Mouse (Mus musculus) liver, embryonic 13.5 days (tissue): Measurements from ENCODE around the gene Ttc4. TPM values are rescaled to one million over a fixed set of nuclear protein-coding genes. Genes with fewer than 3 reads are reported as not detected.
A peak's percentile ranks its signal among the peaks of the same experiment; 100 is the strongest.

ENCODE experiments used
- ATAC-seq: fragments of 200-750 bp; cut with Nextera tagmentation; 2 replicates; pipeline ENCODE4 v1.8.0; 2017; ENCODE audit warnings: low read depth, mild to moderate bottlenecking, moderate number of reproducible peaks, moderate library complexity
- DNase-seq: peaks from one replicate; pipeline ENCODE4 v3.0.0; 2022
- H3K27ac ChIP-seq: fragments of 300-500 bp; sonication (generic); 2 replicates; pipeline ENCODE4 v1.5.1; 2015; ENCODE audit warnings: moderate library complexity, mild to moderate bottlenecking, inconsistent platforms
- H3K27me3 ChIP-seq: fragments of 300-500 bp; sonication (generic); 2 replicates; pipeline ENCODE4 v1.6.1; 2015; ENCODE audit warnings: mild to moderate bottlenecking, inconsistent platforms
- H3K36me3 ChIP-seq: fragments of 300-500 bp; sonication (generic); 2 replicates; pipeline ENCODE4 v1.6.1; 2015; ENCODE audit warnings: mild to moderate bottlenecking, inconsistent platforms
- H3K4me1 ChIP-seq: fragments of 300-500 bp; sonication (generic); replicated peaks from 2 replicates; pipeline ENCODE4 v1.6.1; 2015; ENCODE audit warnings: inconsistent platforms
- H3K4me2 ChIP-seq: fragments of 300-500 bp; sonication (generic); 2 replicates; pipeline ENCODE4 v1.6.1; 2015; ENCODE audit warnings: inconsistent platforms, mild to moderate bottlenecking, moderate library complexity
- H3K4me3 ChIP-seq: fragments of 300-500 bp; sonication (generic); replicated peaks from 2 replicates; pipeline ENCODE4 v1.5.1; 2015; ENCODE audit warnings: mild to moderate bottlenecking, inconsistent platforms
- H3K9ac ChIP-seq: fragments of 300-500 bp; sonication (generic); 2 replicates; pipeline ENCODE4 v1.6.1; 2015; ENCODE audit warnings: mild to moderate bottlenecking, inconsistent platforms
- H3K9me3 ChIP-seq: fragments of 300-500 bp; sonication (generic); replicated peaks from 2 replicates; pipeline ENCODE4 v1.6.1; 2016; ENCODE audit warnings: inconsistent platforms
- WGBS: fragments of 180-500 bp; shearing (Covaris S2); methylation state at CpG from one replicate; pipeline ENCODE4 v1.1.7; 2015; ENCODE audit not compliant: insufficient replicate concordance; 5-methylcytosine and 5-hydroxymethylcytosine counted together
- polyA plus RNA-seq: library from polyadenylated mRNA; unstranded; fragments of >200 nt; fragmentation: Nextera tagmentation; extraction: Ambion mirVana; gene quantifications from 2 replicates; pipeline ENCODE4 v1.2.1, GENCODE M21; 2015

Ttc4 gene
- polyA plus RNA-seq, 1 experiment from 2014 or later, result 37.3 TPM

DNA sequence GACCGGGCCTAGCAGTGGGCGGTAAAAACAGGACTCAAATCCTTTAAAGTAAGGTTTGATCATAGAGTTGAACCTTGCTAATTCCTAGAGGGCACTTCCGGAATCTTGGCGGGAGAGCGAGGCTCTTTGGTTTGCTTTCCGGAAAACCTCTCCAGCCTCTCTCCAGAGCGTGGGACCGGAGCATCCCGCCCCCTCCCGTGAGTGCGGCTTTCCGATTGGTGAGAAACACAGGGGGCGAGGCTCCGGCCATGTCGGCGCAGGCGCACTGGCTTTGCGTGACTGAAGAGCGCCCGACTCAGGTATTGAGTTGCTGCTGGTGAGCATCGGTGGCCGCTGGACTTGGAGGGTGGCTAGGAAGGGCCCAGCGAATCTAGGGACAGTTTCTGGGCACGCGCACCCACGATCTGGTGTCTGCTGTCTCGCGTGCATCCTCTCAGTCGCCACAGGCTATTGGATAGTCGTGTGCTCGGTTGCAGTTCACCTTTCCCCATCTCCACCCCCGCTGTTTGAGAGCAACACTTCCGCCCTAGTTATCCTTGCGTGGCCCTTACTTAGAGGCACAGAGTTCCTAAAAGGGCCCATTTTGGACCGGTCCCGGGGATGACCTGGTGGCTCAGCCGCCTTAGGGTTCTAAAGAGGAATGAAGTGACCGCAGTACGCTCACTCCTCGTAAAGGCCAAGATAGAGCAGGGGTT lies 27.8 kb downstream of the Ttc4 start, which contains the start of gene Pars2:
TSS of gene Pars2 (plus strand) at position 237 of the 695 bp plus-strand sequence.
- ATAC-seq (peak; percentile 97), DNase-seq (peak; percentile 96)
- Histone ChIP-seq H3K4me2 (peak within 1 kb of the TSS; percentile 84), H3K27me3 (peaks cover 18% of the 10 kb centered on the region), H3K4me1 (peaks cover 15% of the 10 kb centered on the region), H3K4me3 (peak within 1 kb of the TSS; percentile 68), H3K36me3 (peaks cover 24% of the 10 kb centered on the region), H3K9ac (peak within 1 kb of the TSS; percentile 73), H3K9me3 (no peaks in the 10 kb centered on the region), H3K27ac (peak within 1 kb of the TSS; percentile 40; the same call in 1 of the 2 replicates)
- WGBS, result 2% methylated on average over 40 of the region's 40 CpGs

DNA sequence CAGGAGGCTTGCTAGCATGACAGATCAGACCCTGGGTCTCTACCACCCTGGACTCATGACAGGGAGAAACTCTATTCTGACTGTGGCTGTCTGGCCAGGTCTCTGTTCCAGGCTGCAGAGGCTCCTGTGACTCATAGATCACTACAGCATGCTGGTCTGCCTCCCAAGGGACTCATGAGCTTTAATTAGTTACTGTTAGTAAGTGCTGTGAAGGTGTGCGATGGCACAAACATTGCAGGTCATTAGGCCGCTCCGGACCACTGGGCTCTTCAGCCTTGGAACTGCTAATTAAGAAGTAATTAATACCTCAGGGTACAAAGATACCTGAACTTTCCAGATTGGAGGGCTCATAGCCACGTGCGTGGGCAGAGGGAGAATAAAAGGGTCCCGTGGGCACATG lies 31.6 kb downstream of the Ttc4 start:
- Histone ChIP-seq H3K27ac (no peak overlapping the region), H3K36me3 (no peaks in the 10 kb centered on the region), H3K9me3 (no peaks in the 10 kb centered on the region), H3K4me2 (no peak overlapping the region), H3K4me1 (peaks cover 13% of the 10 kb centered on the region), H3K9ac (no peak overlapping the region), H3K27me3 (peaks cover 18% of the 10 kb centered on the region), H3K4me3 (no peak overlapping the region)
- 75% methylated on average over 6 of the region's 6 CpGs for WGBS
- no peak for DNase-seq
- ATAC-seq, result no peak

DNA sequence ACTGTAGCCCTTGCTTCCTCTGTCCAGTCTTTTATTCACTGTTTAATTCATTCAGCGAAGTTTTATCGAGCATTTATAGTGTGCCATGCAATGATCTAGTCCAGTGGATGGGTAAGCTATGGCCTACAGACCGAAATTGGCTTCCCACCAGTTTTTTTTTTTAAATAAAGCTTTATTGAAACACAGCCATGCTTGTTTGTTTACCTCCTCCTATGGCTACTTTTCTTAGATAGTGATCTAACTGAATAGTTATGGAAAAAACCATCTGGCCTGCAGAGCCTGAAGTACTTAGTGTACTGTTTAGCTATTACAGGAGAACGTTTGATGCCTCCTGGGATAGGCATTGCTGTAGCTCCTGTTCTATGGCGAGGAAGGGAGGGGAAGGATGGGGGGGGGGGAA lies 32.9 kb downstream of the Ttc4 start:
- Histone ChIP-seq H3K4me2 (no peak overlapping the region), H3K9me3 (no peaks in the 10 kb centered on the region), H3K4me1 (0 out of 2 replicates have a peak, but pooled peaks cover 3% of the 10 kb centered on the region), H3K27me3 (peaks cover 18% of the 10 kb centered on the region), H3K4me3 (no peak overlapping the region), H3K36me3 (no peaks in the 10 kb centered on the region), H3K27ac (no peak overlapping the region), H3K9ac (no peak overlapping the region)
- ATAC-seq, result no peak
- no peak for DNase-seq
- WGBS, result 60% methylated on average over 5 of the region's 5 CpGs

DNA sequence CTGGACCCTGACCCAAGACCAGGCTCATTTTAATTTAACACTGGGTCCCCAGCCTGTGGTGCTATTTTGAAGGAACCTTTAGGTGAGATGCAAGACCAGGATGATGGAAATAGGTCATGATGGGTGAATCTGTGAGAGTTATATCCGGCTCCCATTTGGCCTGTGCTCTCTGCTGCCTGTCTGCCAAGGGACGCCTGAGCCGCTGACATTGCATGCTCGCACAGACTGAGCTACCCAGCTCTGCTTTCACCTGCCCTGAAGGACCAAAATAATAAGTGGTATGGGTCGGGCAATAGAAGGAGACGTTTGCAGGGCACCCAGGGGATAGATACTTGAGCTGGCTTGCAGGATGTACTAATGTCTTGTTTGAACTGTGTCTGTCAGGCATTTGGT lies 34.5 kb downstream of the Ttc4 start:
- Histone ChIP-seq H3K9me3 (no peaks in the 10 kb centered on the region), H3K36me3 (no peaks in the 10 kb centered on the region), H3K27ac (no peak overlapping the region), H3K4me1 (0 out of 2 replicates have a peak, but pooled peaks cover 3% of the 10 kb centered on the region), H3K4me3 (no peak overlapping the region), H3K9ac (no peak overlapping the region), H3K4me2 (no peak overlapping the region), H3K27me3 (peaks cover 18% of the 10 kb centered on the region)
- 60% methylated on average over 6 of the region's 6 CpGs for WGBS
- ATAC-seq (no peak), DNase-seq (no peak)

DNA sequence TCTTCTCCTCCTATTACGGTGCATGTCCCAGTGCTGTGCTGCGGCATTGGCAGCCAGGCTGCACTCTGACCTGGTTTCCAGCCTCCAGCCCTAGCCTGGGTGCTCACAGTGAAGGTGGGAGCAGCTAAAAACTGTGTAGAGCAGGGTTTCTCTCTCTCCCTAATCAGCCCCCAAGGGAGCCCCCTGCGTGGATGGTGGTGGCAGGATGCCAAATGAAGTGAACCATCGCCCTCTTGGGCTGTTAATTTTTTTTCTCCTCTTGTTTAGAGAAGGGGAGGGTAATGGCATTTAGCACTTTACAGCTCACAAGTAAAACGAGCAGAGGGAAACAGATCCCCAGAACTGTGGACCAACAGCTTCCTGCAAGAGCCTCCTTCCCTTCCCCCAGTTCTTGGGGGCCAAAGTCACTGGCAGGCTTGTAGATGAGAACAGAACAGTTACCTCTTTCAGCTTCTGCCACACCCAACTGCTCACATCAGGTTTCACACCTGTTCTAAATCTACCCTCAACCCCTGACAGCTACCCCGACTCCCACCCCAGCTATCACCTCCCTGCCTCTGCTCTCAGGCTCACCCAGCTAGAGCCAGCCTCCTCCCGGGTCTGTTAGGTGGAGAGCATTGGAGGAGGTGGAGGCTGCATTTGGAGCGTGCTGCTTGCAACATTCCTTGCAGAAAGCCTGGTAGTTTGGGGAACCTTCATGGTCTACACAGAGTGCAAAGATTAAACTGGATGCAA lies 35.1 kb downstream of the Ttc4 start:
- H3K27me3 ChIP-seq, result peaks cover 13% of the 10 kb centered on the region
- 21% methylated on average over 8 of the region's 8 CpGs for WGBS
- H3K4me2 ChIP-seq, result no peak overlapping the region
- 0 out of 2 replicates have a peak, but pooled peaks cover 3% of the 10 kb centered on the region for H3K4me1 ChIP-seq
- H3K4me3 ChIP-seq, result no peak overlapping the region
- no peaks in the 10 kb centered on the region for H3K9me3 ChIP-seq
- no peaks in the 10 kb centered on the region for H3K36me3 ChIP-seq
- ATAC-seq (no peak), DNase-seq (no peak)
- H3K27ac ChIP-seq, result no peak overlapping the region
- H3K9ac ChIP-seq, result no peak overlapping the region

DNA sequence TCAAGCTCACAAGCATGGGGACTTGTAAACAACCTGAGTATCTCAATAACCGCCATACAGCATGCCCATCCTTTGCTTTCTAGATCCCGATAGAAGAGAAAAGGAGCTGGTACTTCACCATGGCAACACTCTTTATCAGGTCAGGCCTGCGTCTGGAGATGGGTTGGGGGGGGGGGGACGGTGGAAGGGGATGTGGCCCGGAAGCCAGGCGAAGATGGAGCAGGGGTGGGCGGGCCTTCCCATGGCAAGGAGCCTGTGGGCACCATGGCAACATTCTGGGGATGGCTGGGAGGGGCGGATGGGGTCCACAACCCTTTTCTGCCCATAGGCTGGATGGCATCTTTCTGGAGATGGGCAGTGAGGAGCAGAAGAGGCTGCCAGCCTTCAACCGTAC lies 44.7 kb downstream of the Ttc4 start:
- Histone ChIP-seq H3K27me3 (peaks cover 20% of the 10 kb centered on the region), H3K4me3 (no peak overlapping the region), H3K9ac (no peak overlapping the region), H3K36me3 (no peaks in the 10 kb centered on the region), H3K9me3 (no peaks in the 10 kb centered on the region), H3K4me1 (no peaks in the 10 kb centered on the region), H3K4me2 (no peak overlapping the region), H3K27ac (no peak overlapping the region)
- DNase-seq, result no peak
- no peak for ATAC-seq
- 37% methylated on average over 9 of the region's 9 CpGs for WGBS

DNA sequence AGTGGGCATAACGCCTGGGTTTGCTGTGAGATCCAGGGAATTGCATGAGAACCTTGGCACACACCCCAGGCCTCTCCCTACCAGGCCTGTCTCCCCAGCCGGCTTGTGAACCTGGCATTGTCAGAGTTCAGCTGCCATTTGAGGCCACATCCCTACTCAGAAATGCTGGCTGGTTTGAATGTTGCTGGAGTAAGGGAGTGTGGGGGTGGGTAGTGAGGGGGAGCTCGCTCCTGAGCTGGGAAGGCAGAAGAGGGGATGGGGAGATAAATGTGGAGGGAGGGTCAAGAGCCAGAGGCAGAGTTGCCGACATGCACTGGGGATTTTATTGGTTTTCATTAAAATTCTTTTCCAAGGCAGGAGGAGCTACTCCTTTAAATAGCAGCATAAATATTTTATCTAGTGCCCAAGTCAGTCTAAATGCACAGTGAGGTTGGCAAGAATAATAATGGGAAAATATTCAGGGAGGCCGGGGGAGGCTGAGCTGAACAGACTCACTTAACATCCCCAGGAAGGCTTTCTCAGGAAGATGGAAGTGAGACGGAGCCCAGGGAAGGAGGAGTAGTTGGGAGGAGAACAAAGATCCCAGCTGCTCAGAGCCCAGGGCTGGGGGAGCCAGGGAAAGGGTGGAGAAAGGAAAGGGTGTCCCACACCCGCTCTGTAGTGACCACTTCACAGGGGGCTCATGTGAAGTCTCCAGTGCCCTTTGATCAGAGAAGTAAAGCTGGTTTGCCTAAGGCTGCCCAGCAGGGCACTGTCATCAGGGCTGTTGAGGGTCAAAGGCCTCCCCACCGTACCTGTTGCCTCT lies 45.3 kb downstream of the Ttc4 start:
- Histone ChIP-seq H3K4me1 (no peaks in the 10 kb centered on the region), H3K27me3 (peaks cover 20% of the 10 kb centered on the region), H3K4me2 (no peak overlapping the region), H3K36me3 (no peaks in the 10 kb centered on the region), H3K9ac (no peak overlapping the region), H3K9me3 (no peaks in the 10 kb centered on the region), H3K27ac (no peak overlapping the region), H3K4me3 (no peak overlapping the region)
- ATAC-seq (no peak), DNase-seq (no peak)
- WGBS, result 36% methylated on average over 8 of the region's 8 CpGs

DNA sequence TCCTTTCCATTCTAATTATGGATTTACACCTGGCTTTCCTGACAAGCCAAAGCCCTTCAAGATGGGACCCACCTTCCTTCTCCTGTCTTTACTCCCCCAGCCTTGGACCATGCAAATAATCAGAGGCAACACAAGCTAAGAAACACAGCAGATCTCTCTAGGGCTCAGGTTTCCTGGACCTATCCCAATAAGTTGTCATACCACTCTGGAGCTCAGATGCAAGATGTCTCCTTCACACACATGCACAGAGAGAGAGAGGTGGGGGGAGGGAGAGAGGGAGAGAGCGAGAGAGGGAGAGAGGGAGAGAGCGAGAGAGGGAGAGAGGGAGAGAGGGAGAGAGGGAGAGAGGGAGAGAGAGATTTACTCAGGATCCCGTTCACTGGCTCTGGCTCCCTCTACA lies 46.4 kb downstream of the Ttc4 start:
- no peaks in the 10 kb centered on the region for H3K36me3 ChIP-seq
- no peak for DNase-seq

DNA sequence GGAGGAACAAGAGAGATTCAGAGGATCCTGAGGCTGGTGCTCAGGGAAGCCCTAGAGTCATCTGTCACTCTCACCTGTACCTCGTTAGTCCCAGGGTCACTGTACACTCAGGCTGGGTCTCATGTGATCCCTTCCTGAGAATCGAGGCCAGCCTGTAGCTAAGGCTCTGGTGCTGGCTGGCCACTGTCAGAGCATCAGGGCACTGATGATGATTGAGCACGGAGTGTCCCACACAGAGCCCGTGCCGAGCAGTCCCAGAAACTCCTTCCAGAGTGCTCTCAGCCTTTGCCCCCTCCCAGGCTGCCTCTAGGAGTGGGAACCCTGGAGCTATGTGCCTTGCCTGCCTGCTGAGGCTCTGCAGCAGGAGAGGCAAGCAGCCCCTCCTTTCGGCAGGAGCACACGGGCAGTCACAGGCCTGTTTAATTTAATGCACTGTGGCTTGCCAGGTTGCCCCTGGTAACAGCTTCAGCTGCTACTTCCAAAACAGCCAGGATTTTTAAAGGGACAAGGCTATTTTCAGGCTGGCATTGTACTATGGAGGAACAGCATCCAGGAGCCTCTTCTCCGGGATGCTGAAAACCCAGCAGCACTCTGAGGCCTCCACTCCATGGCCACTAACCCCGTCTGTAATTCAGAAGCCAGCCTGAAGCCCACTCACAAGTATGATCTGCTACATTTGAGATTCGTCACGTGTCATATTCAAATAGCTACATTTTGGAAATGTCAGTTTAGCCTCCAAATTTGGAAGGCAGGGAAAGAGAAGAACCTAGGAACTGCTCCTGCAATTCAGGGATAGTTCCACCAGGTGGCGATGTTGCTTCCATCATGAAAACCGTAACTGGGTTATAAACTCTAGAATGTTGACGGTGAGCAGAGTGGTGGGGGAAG lies 48.2 kb downstream of the Ttc4 start:
- WGBS, result 31% methylated on average over 14 of the region's 14 CpGs
- no peak for ATAC-seq

More for the DNA sequence above, 46.4 kb downstream of the Ttc4 start:
- Histone ChIP-seq H3K4me3 (no peak overlapping the region), H3K27me3 (peaks cover 18% of the 10 kb centered on the region), H3K27ac (no peak overlapping the region), H3K4me2 (no peak overlapping the region), H3K9ac (no peak overlapping the region), H3K9me3 (no peaks in the 10 kb centered on the region), H3K4me1 (no peaks in the 10 kb centered on the region)
- ATAC-seq, result no peak
- 47% methylated on average over 1 of the region's 3 CpGs for WGBS

DNA sequence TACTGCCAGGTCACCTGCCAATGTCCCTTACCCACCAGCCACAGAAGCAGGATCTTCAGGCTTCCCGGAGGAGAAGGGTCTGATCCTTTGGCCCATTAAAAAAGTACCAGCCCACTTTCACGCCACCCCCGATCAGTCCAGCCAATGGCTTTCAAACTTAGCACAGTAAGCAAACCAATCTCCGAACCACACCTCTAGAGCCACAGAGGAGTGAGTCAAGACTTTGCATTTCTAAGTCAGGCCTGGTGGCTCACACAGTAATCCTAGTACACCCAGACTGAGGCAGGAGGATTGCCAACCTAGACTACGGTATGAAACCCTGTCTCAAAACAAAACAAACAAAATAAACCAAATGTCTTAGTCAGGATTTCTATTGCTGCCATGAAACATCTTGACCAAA lies 49.4 kb downstream of the Ttc4 start:
- 58% methylated on average over 5 of the region's 5 CpGs for WGBS
- H3K4me3 ChIP-seq, result no peak overlapping the region
- H3K9ac ChIP-seq, result no peak overlapping the region
- no peaks in the 10 kb centered on the region for H3K9me3 ChIP-seq
- DNase-seq (no peak), ATAC-seq (no peak)
- no peaks in the 10 kb centered on the region for H3K4me1 ChIP-seq
- peaks cover 40% of the 10 kb centered on the region for H3K27me3 ChIP-seq
- no peak overlapping the region for H3K4me2 ChIP-seq
- no peaks in the 10 kb centered on the region for H3K36me3 ChIP-seq
- H3K27ac ChIP-seq, result no peak overlapping the region

More for the DNA sequence above, 48.2 kb downstream of the Ttc4 start:
- Histone ChIP-seq H3K27me3 (peaks cover 28% of the 10 kb centered on the region), H3K4me1 (no peaks in the 10 kb centered on the region), H3K9me3 (no peaks in the 10 kb centered on the region), H3K4me2 (no peak overlapping the region), H3K36me3 (no peaks in the 10 kb centered on the region), H3K27ac (no peak overlapping the region), H3K4me3 (no peak overlapping the region), H3K9ac (no peak overlapping the region)
- peak; percentile 58 for DNase-seq
